Mouse (Mus musculus): Measurements from ENCODE around the gene Nupr1l. TPM values are rescaled to one million over a fixed set of nuclear protein-coding genes. Genes with fewer than 3 reads are reported as not detected.
A peak's percentile ranks its signal among the peaks of the same experiment; 100 is the strongest.
"Not testable (repeated sequence)": the region's sequence is repeated elsewhere in the genome, so short reads cannot be mapped to it uniquely, and the experiment has no call there.

Gene Nupr1l
- polyA plus RNA-seq, 1 experiment from 2014 or later: 2.6 TPM

DNA sequence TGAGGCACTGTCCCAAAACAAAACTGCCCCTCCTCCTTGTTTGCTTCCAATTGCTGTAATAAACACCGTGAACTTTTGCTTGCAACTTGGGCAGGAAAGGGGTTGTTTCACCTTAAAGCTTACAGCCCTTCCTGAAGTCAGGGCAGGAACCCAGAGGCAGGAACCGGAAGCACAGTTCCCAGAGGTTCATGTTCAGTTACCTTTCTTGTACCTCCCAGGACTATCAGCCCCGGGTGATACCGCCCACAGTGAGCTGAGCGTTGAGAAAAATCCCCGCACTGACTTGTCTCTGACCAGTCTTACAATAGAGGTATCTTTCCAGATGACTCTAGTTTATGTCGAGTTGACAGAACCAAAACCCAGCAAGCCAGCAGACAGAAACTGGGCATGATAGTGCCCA is 1.3 kb downstream of the Nupr1l start:
- ATAC-seq (ENCODE audit: low read depth): no peak
- 81% methylated on average over 7 of the region's 7 CpGs for WGBS
- Histone ChIP-seq H3K9me3 (ENCODE audit: control insufficient read depth, low read length) (no peaks in the 10 kb centered on the region), H3K9ac (ENCODE audit: low read length) (no peak overlapping the region), H3K4me3 (ENCODE audit: low read length) (no peak overlapping the region), H3K27ac (ENCODE audit: low read length) (no peak overlapping the region), H3K4me1 (replicated peaks; ENCODE audit: control insufficient read depth, insufficient read depth, low read length) (peaks cover 12% of the 10 kb centered on the region), H3K27me3 (ENCODE audit: control insufficient read depth, insufficient read depth, low read depth, low read length) (no peaks in the 10 kb centered on the region), H3K36me3 (ENCODE audit: control insufficient read depth, insufficient read depth, low read length) (no peaks in the 10 kb centered on the region), H3K4me2 (ENCODE audit: low read depth, low read length) (no peak overlapping the region)

GRCm38 (mm10) chr5:129914024-129914423 is 5.7 kb downstream of the Nupr1l start:
- 0 out of 2 replicates have a peak, but pooled peaks have one; percentile 18 for ATAC-seq (ENCODE audit: low read depth)
- WGBS: 27% methylated on average over 2 of the region's 2 CpGs
- Histone ChIP-seq H3K27ac (ENCODE audit: low read length) (no peak overlapping the region), H3K4me1 (replicated peaks; ENCODE audit: control insufficient read depth, insufficient read depth, low read length) (peaks cover 4% of the 10 kb centered on the region; the same call in 1 of the 2 replicates), H3K36me3 (ENCODE audit: control insufficient read depth, insufficient read depth, low read length) (no peaks in the 10 kb centered on the region), H3K9ac (ENCODE audit: low read length) (no peak overlapping the region), H3K27me3 (ENCODE audit: control insufficient read depth, insufficient read depth, low read depth, low read length) (no peaks in the 10 kb centered on the region), H3K4me2 (ENCODE audit: low read depth, low read length) (no peak overlapping the region), H3K9me3 (ENCODE audit: control insufficient read depth, low read length) (no peaks in the 10 kb centered on the region), H3K4me3 (ENCODE audit: low read length) (no peak overlapping the region)

GRCm38 (mm10) chr5:129915491-129915890 is 7.2 kb downstream of the Nupr1l start:
- not testable (repeated sequence) for H3K27me3 ChIP-seq (ENCODE audit: control insufficient read depth, insufficient read depth, low read depth, low read length); H3K9ac ChIP-seq (ENCODE audit: low read length); H3K4me3 ChIP-seq (ENCODE audit: low read length); H3K4me1 ChIP-seq (replicated peaks; ENCODE audit: control insufficient read depth, insufficient read depth, low read length); H3K27ac ChIP-seq (ENCODE audit: low read length); H3K9me3 ChIP-seq (ENCODE audit: control insufficient read depth, low read length); H3K4me2 ChIP-seq (ENCODE audit: low read depth, low read length); H3K36me3 ChIP-seq (ENCODE audit: control insufficient read depth, insufficient read depth, low read length)
- ATAC-seq (ENCODE audit: low read depth): 0 out of 2 replicates have a peak, but pooled peaks have one; percentile 2
- WGBS: 75% methylated on average over 11 of the region's 11 CpGs

DNA sequence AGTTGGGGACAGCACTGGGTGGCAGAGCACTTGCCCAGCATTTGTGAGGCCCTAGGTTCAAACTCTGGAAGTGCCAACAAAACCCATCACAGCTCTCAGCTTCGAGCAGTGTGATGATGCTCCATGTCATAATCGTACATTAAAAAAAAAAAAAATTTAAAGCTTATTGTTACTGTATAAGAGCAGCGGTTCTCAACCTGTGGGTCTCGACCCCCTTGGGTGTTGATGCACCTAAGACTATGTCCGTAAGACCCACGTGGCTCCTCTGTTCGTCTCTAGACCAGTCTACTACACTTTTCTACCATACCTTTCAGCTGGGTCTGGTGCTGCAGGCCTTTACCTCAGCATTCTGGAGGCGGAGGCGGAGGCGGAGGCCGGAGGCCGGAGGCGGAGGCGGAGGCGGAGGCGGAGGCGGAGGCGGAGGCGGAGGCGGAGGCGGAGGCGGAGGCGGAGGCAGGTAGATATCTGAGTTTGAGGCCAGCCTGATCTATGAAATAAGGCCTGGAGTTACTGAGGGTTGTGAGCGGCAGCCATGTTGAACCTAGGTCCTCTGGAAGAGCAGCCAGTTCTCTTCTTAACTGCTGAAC is 9.8 kb downstream of the Nupr1l start:
- 87% methylated on average over 24 of the region's 24 CpGs for WGBS
- Histone ChIP-seq H3K27me3 (ENCODE audit: control insufficient read depth, insufficient read depth, low read depth, low read length) (no peaks in the 10 kb centered on the region), H3K4me3 (ENCODE audit: low read length) (no peak overlapping the region), H3K27ac (ENCODE audit: low read length) (no peak overlapping the region), H3K4me2 (ENCODE audit: low read depth, low read length) (no peak overlapping the region), H3K36me3 (ENCODE audit: control insufficient read depth, insufficient read depth, low read length) (no peaks in the 10 kb centered on the region), H3K9me3 (ENCODE audit: control insufficient read depth, low read length) (no peaks in the 10 kb centered on the region), H3K9ac (ENCODE audit: low read length) (no peak overlapping the region), H3K4me1 (replicated peaks; ENCODE audit: control insufficient read depth, insufficient read depth, low read length) (no peaks in the 10 kb centered on the region)
- no peak for ATAC-seq (ENCODE audit: low read depth)

GRCm38 (mm10) chr5:129918752-129919151 is 10.4 kb downstream of the Nupr1l start:
- Histone ChIP-seq H3K4me1 (replicated peaks; ENCODE audit: control insufficient read depth, insufficient read depth, low read length) (no peaks in the 10 kb centered on the region), H3K9me3 (ENCODE audit: control insufficient read depth, low read length) (no peaks in the 10 kb centered on the region), H3K36me3 (ENCODE audit: control insufficient read depth, insufficient read depth, low read length) (no peaks in the 10 kb centered on the region), H3K4me2 (ENCODE audit: low read depth, low read length) (no peak overlapping the region), H3K27me3 (ENCODE audit: control insufficient read depth, insufficient read depth, low read depth, low read length) (no peaks in the 10 kb centered on the region), H3K9ac (ENCODE audit: low read length) (no peak overlapping the region), H3K4me3 (ENCODE audit: low read length) (no peak overlapping the region), H3K27ac (ENCODE audit: low read length) (no peak overlapping the region)
- WGBS: 70% methylated on average over 9 of the region's 9 CpGs
- no peak for ATAC-seq (ENCODE audit: low read depth)

DNA sequence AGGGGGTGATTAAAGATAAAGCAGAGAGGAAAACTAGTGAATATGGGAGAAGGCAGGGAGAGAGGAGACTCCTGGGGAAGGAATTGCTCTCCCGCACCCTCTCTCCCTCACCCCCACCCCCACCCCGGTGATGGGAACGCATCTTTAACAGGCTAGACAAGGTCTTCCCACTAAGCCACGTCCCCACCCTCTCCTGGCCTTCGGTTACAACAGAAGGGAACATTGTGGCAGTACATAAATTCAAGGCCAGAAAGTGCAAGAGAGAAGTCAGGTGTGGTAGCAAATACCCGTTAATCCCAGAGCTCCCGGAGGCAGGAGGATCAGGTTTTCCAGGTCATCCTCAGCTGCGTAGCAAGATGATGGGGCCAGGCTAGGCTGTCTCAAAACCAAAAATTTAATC is 11.0 kb downstream of the Nupr1l start:
- H3K27ac ChIP-seq (ENCODE audit: low read length): no peak overlapping the region
- no peak overlapping the region for H3K4me2 ChIP-seq (ENCODE audit: low read depth, low read length)
- H3K4me3 ChIP-seq (ENCODE audit: low read length): no peak overlapping the region
- ATAC-seq (ENCODE audit: low read depth): no peak
- WGBS: 54% methylated on average over 8 of the region's 8 CpGs
- H3K27me3 ChIP-seq (ENCODE audit: control insufficient read depth, insufficient read depth, low read depth, low read length): no peaks in the 10 kb centered on the region
- no peaks in the 10 kb centered on the region for H3K9me3 ChIP-seq (ENCODE audit: control insufficient read depth, low read length)
- H3K9ac ChIP-seq (ENCODE audit: low read length): no peak overlapping the region
- no peaks in the 10 kb centered on the region for H3K36me3 ChIP-seq (ENCODE audit: control insufficient read depth, insufficient read depth, low read length)
- H3K4me1 ChIP-seq (replicated peaks; ENCODE audit: control insufficient read depth, insufficient read depth, low read length): no peaks in the 10 kb centered on the region

DNA sequence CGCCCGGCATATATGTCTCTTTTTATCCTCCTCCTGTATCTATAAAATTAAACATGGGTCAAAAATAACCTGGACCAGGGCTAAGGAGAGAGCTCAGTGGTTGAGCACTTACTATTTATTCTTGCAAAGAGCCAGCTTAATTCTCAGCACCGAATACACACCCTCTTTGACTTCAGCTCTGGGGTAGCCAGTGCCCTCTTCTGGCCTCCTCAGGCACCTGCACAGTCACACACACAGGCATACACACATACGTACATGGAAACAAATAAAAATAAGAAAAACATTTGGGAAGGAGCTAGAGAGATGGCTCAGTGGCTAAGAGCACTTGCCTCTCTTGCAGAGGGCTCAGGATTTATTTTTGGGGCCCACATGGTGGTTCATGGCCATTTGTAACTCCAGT is 13.6 kb downstream of the Nupr1l start:
- Histone ChIP-seq H3K36me3 (ENCODE audit: control insufficient read depth, insufficient read depth, low read length) (no peaks in the 10 kb centered on the region), H3K9me3 (ENCODE audit: control insufficient read depth, low read length) (no peaks in the 10 kb centered on the region), H3K4me2 (ENCODE audit: low read depth, low read length) (no peak overlapping the region), H3K27me3 (ENCODE audit: control insufficient read depth, insufficient read depth, low read depth, low read length) (no peaks in the 10 kb centered on the region), H3K27ac (ENCODE audit: low read length) (no peak overlapping the region), H3K9ac (ENCODE audit: low read length) (no peak overlapping the region), H3K4me1 (replicated peaks; ENCODE audit: control insufficient read depth, insufficient read depth, low read length) (no peaks in the 10 kb centered on the region), H3K4me3 (ENCODE audit: low read length) (no peak overlapping the region)
- WGBS: 89% methylated on average over 4 of the region's 4 CpGs
- ATAC-seq (ENCODE audit: low read depth): no peak

DNA sequence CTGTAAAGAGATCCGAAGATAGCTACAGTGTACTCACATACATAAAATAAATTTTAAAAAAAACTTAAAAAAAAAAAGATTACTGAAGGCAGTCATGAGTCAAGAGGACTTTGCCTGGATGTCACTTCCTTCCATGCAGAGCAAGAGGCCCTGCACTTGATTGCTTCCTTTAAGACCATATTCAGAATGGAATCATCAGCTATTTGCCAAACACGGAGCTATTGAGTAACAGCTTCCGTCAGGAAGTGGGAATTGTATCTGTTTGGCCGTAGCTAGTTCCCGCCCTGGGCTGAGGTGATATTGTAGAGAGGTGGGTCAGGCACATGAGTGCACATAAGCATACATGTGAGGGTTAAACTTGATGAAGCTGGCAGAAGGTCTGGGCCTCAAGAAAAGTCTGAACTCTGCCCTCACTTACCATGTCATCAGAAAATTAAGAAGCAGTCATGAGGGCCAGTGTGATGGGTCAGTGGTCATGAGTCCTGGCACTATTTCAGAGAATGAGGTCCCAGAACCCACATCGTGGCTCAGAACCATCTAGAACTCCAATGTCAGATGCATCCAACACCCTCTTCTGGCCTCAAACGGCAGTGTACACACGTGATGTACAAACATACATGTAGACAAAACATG is 16.6 kb downstream of the Nupr1l start:
- Histone ChIP-seq H3K9me3 (ENCODE audit: control insufficient read depth, low read length) (no peaks in the 10 kb centered on the region), H3K4me3 (ENCODE audit: low read length) (no peak overlapping the region), H3K4me1 (replicated peaks; ENCODE audit: control insufficient read depth, insufficient read depth, low read length) (no peaks in the 10 kb centered on the region), H3K27ac (ENCODE audit: low read length) (no peak overlapping the region), H3K4me2 (ENCODE audit: low read depth, low read length) (no peak overlapping the region), H3K27me3 (ENCODE audit: control insufficient read depth, insufficient read depth, low read depth, low read length) (no peaks in the 10 kb centered on the region), H3K36me3 (ENCODE audit: control insufficient read depth, insufficient read depth, low read length) (no peaks in the 10 kb centered on the region), H3K9ac (ENCODE audit: low read length) (no peak overlapping the region)
- WGBS: 73% methylated on average over 8 of the region's 8 CpGs
- ATAC-seq (ENCODE audit: low read depth): no peak

GRCm38 (mm10) chr5:129925933-129926332 is 17.6 kb downstream of the Nupr1l start:
- Histone ChIP-seq H3K4me3 (ENCODE audit: low read length) (no peak overlapping the region), H3K9ac (ENCODE audit: low read length) (no peak overlapping the region), H3K4me1 (replicated peaks; ENCODE audit: control insufficient read depth, insufficient read depth, low read length) (no peaks in the 10 kb centered on the region), H3K4me2 (ENCODE audit: low read depth, low read length) (no peak overlapping the region), H3K9me3 (ENCODE audit: control insufficient read depth, low read length) (no peaks in the 10 kb centered on the region), H3K27me3 (ENCODE audit: control insufficient read depth, insufficient read depth, low read depth, low read length) (no peaks in the 10 kb centered on the region), H3K27ac (ENCODE audit: low read length) (no peak overlapping the region), H3K36me3 (ENCODE audit: control insufficient read depth, insufficient read depth, low read length) (no peaks in the 10 kb centered on the region)
- ATAC-seq (ENCODE audit: low read depth): no peak
- 70% methylated on average over 5 of the region's 5 CpGs for WGBS

All from lung, embryonic 16.5 days (tissue).